Mouse (Mus musculus): ENCODE measurements around the gene Crim1. TPM values are rescaled to one million over a fixed set of nuclear protein-coding genes. Genes with fewer than 3 reads are reported as not detected.

The Crim1 gene
- polyA plus RNA-seq, 1 experiment from 2014 or later = 3.9 TPM

- Histone ChIP-seq H3K9me3 (ENCODE audit: control insufficient read depth, low read length) (no peaks in the 10 kb centered on the region), H3K27ac (ENCODE audit: low read length) (no peak overlapping the region), H3K4me2 (ENCODE audit: low read depth, low read length) (no peak overlapping the region), H3K4me3 (ENCODE audit: low read length) (no peak overlapping the region), H3K27me3 (replicated peaks; ENCODE audit: control insufficient read depth, insufficient read depth, low read length) (no peaks in the 10 kb centered on the region), H3K9ac (ENCODE audit: low read depth, low read length) (no peak overlapping the region), H3K36me3 (ENCODE audit: control insufficient read depth, insufficient read depth, low read length) (no peaks in the 10 kb centered on the region), H3K4me1 (ENCODE audit: control insufficient read depth, insufficient read depth, low read length) (peaks cover 11% of the 10 kb centered on the region; the same call in 1 of the 2 replicates)
- 23% methylated on average over 7 of the region's 7 CpGs for WGBS
- ATAC-seq = no peak
These were observed 2.9 kb upstream of the Crim1 start for GRCm38 (mm10) chr17:78197111-78197510.

- Histone ChIP-seq H3K27me3 (replicated peaks; ENCODE audit: control insufficient read depth, insufficient read depth, low read length) (no peaks in the 10 kb centered on the region), H3K27ac (ENCODE audit: low read length) (no peak overlapping the region), H3K4me2 (ENCODE audit: low read depth, low read length) (no peak overlapping the region), H3K9me3 (ENCODE audit: control insufficient read depth, low read length) (no peaks in the 10 kb centered on the region), H3K4me3 (ENCODE audit: low read length) (no peak overlapping the region), H3K9ac (ENCODE audit: low read depth, low read length) (no peak overlapping the region), H3K36me3 (ENCODE audit: control insufficient read depth, insufficient read depth, low read length) (no peaks in the 10 kb centered on the region), H3K4me1 (ENCODE audit: control insufficient read depth, insufficient read depth, low read length) (peaks cover 16% of the 10 kb centered on the region)
- 60% methylated on average over 4 of the region's 4 CpGs for WGBS
- no peak for ATAC-seq
These were observed 1.9 kb upstream of the Crim1 start for GRCm38 (mm10) chr17:78198140-78198539.

- H3K4me3 ChIP-seq (ENCODE audit: low read length) = no peak overlapping the region
- H3K36me3 ChIP-seq (ENCODE audit: control insufficient read depth, insufficient read depth, low read length) = no peaks in the 10 kb centered on the region
- no peak overlapping the region; the same call in 1 of the 2 replicates for H3K9ac ChIP-seq (ENCODE audit: low read depth, low read length)
- H3K27me3 ChIP-seq (replicated peaks; ENCODE audit: control insufficient read depth, insufficient read depth, low read length) = no peaks in the 10 kb centered on the region
- H3K4me1 ChIP-seq (ENCODE audit: control insufficient read depth, insufficient read depth, low read length) = peaks cover 16% of the 10 kb centered on the region
- ATAC-seq = no peak
- H3K9me3 ChIP-seq (ENCODE audit: control insufficient read depth, low read length) = no peaks in the 10 kb centered on the region
- peak overlapping the region; percentile 92; the same call in 1 of the 2 replicates for H3K4me2 ChIP-seq (ENCODE audit: low read depth, low read length)
- 24% methylated on average over 4 of the region's 4 CpGs for WGBS
- no peak overlapping the region for H3K27ac ChIP-seq (ENCODE audit: low read length)
These were observed 1.2 kb upstream of the Crim1 start for GRCm38 (mm10) chr17:78198820-78199219.

DNA sequence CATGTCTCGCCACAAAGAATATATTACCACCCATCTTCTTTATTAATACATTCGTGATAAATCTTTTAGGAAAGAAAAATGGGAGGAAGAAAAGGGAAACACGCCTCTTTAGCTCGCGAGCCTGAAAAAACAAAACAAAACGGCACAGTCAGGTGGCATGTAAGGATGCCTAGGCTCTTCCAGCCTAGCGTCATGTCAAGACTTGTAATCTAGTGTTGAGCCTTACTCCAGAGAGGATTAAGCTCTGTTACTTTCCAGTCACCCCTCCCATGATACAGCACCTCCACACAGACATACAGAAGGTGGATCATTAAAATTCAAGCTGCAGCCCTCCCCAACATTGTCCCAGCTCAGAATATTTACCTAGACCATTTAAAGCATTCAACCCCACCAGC, 820 bp upstream of the Crim1 start:
- Histone ChIP-seq H3K4me1 (ENCODE audit: control insufficient read depth, insufficient read depth, low read length) (peaks cover 20% of the 10 kb centered on the region), H3K9me3 (ENCODE audit: control insufficient read depth, low read length) (no peaks in the 10 kb centered on the region), H3K4me2 (ENCODE audit: low read depth, low read length) (peak overlapping the region; percentile 92), H3K27ac (ENCODE audit: low read length) (0 out of 2 replicates have a peak overlapping the region, but pooled peaks have one; percentile 72), H3K4me3 (ENCODE audit: low read length) (peak overlapping the region; percentile 88), H3K9ac (ENCODE audit: low read depth, low read length) (peak overlapping the region; percentile 81), H3K36me3 (ENCODE audit: control insufficient read depth, insufficient read depth, low read length) (no peaks in the 10 kb centered on the region), H3K27me3 (replicated peaks; ENCODE audit: control insufficient read depth, insufficient read depth, low read length) (no peaks in the 10 kb centered on the region)
- WGBS = 11% methylated on average over 7 of the region's 7 CpGs
- ATAC-seq = no peak

GRCm38 (mm10) chr17:78200561-78201220, 643 bp downstream of the Crim1 start:
- Histone ChIP-seq H3K27me3 (replicated peaks; ENCODE audit: control insufficient read depth, insufficient read depth, low read length) (no peaks in the 10 kb centered on the region), H3K4me3 (ENCODE audit: low read length) (peak overlapping the region; percentile 88), H3K36me3 (ENCODE audit: control insufficient read depth, insufficient read depth, low read length) (no peaks in the 10 kb centered on the region), H3K9me3 (ENCODE audit: control insufficient read depth, low read length) (no peaks in the 10 kb centered on the region), H3K9ac (ENCODE audit: low read depth, low read length) (peak overlapping the region; percentile 87), H3K4me2 (ENCODE audit: low read depth, low read length) (peak overlapping the region; percentile 92), H3K27ac (ENCODE audit: low read length) (peak overlapping the region; percentile 96), H3K4me1 (ENCODE audit: control insufficient read depth, insufficient read depth, low read length) (peaks cover 28% of the 10 kb centered on the region)
- WGBS = under 1% methylated on average over 49 of the region's 73 CpGs
- peak; percentile 52 for ATAC-seq

GRCm38 (mm10) chr17:78201221-78202058, 1.4 kb downstream of the Crim1 start:
- peak overlapping the region; percentile 88 for H3K4me3 ChIP-seq (ENCODE audit: low read length)
- H3K27me3 ChIP-seq (replicated peaks; ENCODE audit: control insufficient read depth, insufficient read depth, low read length) = no peaks in the 10 kb centered on the region
- under 1% methylated on average over 39 of the region's 39 CpGs for WGBS
- no peaks in the 10 kb centered on the region for H3K36me3 ChIP-seq (ENCODE audit: control insufficient read depth, insufficient read depth, low read length)
- peak overlapping the region; percentile 87 for H3K9ac ChIP-seq (ENCODE audit: low read depth, low read length)
- peak; percentile 65 for ATAC-seq
- peak overlapping the region; percentile 92 for H3K4me2 ChIP-seq (ENCODE audit: low read depth, low read length)
- H3K4me1 ChIP-seq (ENCODE audit: control insufficient read depth, insufficient read depth, low read length) = peaks cover 36% of the 10 kb centered on the region
- no peaks in the 10 kb centered on the region for H3K9me3 ChIP-seq (ENCODE audit: control insufficient read depth, low read length)
- peak overlapping the region; percentile 96 for H3K27ac ChIP-seq (ENCODE audit: low read length)

GRCm38 (mm10) chr17:78202221-78202620, 2.2 kb downstream of the Crim1 start:
- Histone ChIP-seq H3K9me3 (ENCODE audit: control insufficient read depth, low read length) (no peaks in the 10 kb centered on the region), H3K4me2 (ENCODE audit: low read depth, low read length) (peak overlapping the region; percentile 92), H3K9ac (ENCODE audit: low read depth, low read length) (peak overlapping the region; percentile 87), H3K4me3 (ENCODE audit: low read length) (peak overlapping the region; percentile 88), H3K4me1 (ENCODE audit: control insufficient read depth, insufficient read depth, low read length) (peaks cover 41% of the 10 kb centered on the region), H3K36me3 (ENCODE audit: control insufficient read depth, insufficient read depth, low read length) (no peaks in the 10 kb centered on the region), H3K27ac (ENCODE audit: low read length) (no peak overlapping the region), H3K27me3 (replicated peaks; ENCODE audit: control insufficient read depth, insufficient read depth, low read length) (no peaks in the 10 kb centered on the region)
- 11% methylated on average over 5 of the region's 5 CpGs for WGBS
- no peak for ATAC-seq

GRCm38 (mm10) chr17:78202756-78203155, 2.7 kb downstream of the Crim1 start:
- no peaks in the 10 kb centered on the region for H3K36me3 ChIP-seq (ENCODE audit: control insufficient read depth, insufficient read depth, low read length)
- ATAC-seq = no peak
- H3K4me2 ChIP-seq (ENCODE audit: low read depth, low read length) = peak overlapping the region; percentile 92
- no peak overlapping the region for H3K9ac ChIP-seq (ENCODE audit: low read depth, low read length)
- H3K4me3 ChIP-seq (ENCODE audit: low read length) = peak overlapping the region; percentile 88
- WGBS = 60% methylated on average over 3 of the region's 3 CpGs
- H3K4me1 ChIP-seq (ENCODE audit: control insufficient read depth, insufficient read depth, low read length) = peaks cover 46% of the 10 kb centered on the region
- no peaks in the 10 kb centered on the region for H3K9me3 ChIP-seq (ENCODE audit: control insufficient read depth, low read length)
- H3K27me3 ChIP-seq (replicated peaks; ENCODE audit: control insufficient read depth, insufficient read depth, low read length) = no peaks in the 10 kb centered on the region
- H3K27ac ChIP-seq (ENCODE audit: low read length) = no peak overlapping the region

- no peaks in the 10 kb centered on the region for H3K36me3 ChIP-seq (ENCODE audit: control insufficient read depth, insufficient read depth, low read length)
- H3K9ac ChIP-seq (ENCODE audit: low read depth, low read length) = no peak overlapping the region
- WGBS = 50% methylated on average over 5 of the region's 5 CpGs
- H3K4me3 ChIP-seq (ENCODE audit: low read length) = no peak overlapping the region
- no peak overlapping the region for H3K27ac ChIP-seq (ENCODE audit: low read length)
- no peak overlapping the region for H3K4me2 ChIP-seq (ENCODE audit: low read depth, low read length)
- no peak for ATAC-seq
- no peaks in the 10 kb centered on the region for H3K27me3 ChIP-seq (replicated peaks; ENCODE audit: control insufficient read depth, insufficient read depth, low read length)
- H3K4me1 ChIP-seq (ENCODE audit: control insufficient read depth, insufficient read depth, low read length) = peaks cover 47% of the 10 kb centered on the region
- H3K9me3 ChIP-seq (ENCODE audit: control insufficient read depth, low read length) = no peaks in the 10 kb centered on the region
These were observed 3.4 kb downstream of the Crim1 start for GRCm38 (mm10) chr17:78203478-78203877.
